Comparison of ENCODE assay signal across 11 mouse cellular contexts in the genomic region with DNA sequence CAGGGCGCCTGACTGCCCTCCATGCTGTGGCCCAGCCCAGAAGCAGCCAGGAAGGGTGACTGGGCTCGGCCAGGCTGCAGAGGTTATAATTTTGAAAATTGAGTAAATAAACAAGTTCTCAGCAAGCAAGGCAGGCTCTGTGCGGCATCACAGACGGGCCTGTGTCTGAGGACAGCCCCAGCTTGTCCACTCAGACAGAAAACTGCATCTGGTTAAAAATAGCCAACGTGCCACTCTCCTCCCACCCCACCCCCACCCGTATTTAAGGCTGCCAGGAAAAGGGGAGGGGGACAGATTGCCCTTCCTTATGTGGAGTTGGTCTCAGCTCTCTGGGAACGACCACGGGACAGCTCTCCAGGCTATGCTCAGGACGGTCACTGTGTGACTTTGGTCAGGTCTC. TPM values are rescaled to one million over a fixed set of nuclear protein-coding genes. Genes with fewer than 3 reads are reported as not detected.
DNase-seq lines count a peak whose midpoint lies in the region; ATAC-seq lines count a peak whose summit lies in the region.
"Had no signal": no experiment of that assay in that cellular context is flagged by ENCODE, and none has a peak within 500 bp of the region (broad histone marks: within the 10 kb centered on the region; RNA-seq: fewer than 3 reads in every experiment).

No protein-coding gene starts in this region.

- peaks cover 45% of the 10 kb centered on the region for H3K4me1 ChIP-seq in kidney, embryonic 16.5 days (ENCODE audit: insufficient read depth, low read length)
- peaks cover 78% of the 10 kb centered on the region for H3K4me1 ChIP-seq in embryonic facial prominence, embryonic 10.5 days
- H3K4me1 ChIP-seq in forebrain, embryonic 14.5 days (ENCODE audit: control insufficient read depth, insufficient read depth, low read length) = 0 out of 2 replicates have a peak, but pooled peaks cover 5% of the 10 kb centered on the region
- H3K4me1 ChIP-seq in limb, embryonic 15.5 days = peaks cover 68% of the 10 kb centered on the region

- no peak overlapping the region for H3K4me3 ChIP-seq in kidney, embryonic 16.5 days (ENCODE audit: low read length)
- peak overlapping the region; percentile 35 for H3K4me3 ChIP-seq in embryonic facial prominence, embryonic 10.5 days
- H3K4me3 ChIP-seq in forebrain, embryonic 14.5 days (ENCODE audit: low read depth, low read length) = no peak overlapping the region
- no peak overlapping the region for H3K4me3 ChIP-seq in limb, embryonic 15.5 days
- H3K4me3 ChIP-seq: erythroblast, embryonic 14.5 days had no signal

- H3K9ac ChIP-seq in kidney, embryonic 16.5 days (replicated peaks; ENCODE audit: low read length) = peak overlapping the region; percentile 51
- 0 out of 2 replicates have a peak overlapping the region, but pooled peaks have one; percentile 40 for H3K9ac ChIP-seq in forebrain, embryonic 14.5 days (ENCODE audit: low read length)
- no peak overlapping the region for H3K9ac ChIP-seq in limb, embryonic 15.5 days

- H3K27ac ChIP-seq in kidney, embryonic 16.5 days (ENCODE audit: low read length) = peak overlapping the region; percentile 79
- peak overlapping the region; percentile 90 for H3K27ac ChIP-seq in embryonic facial prominence, embryonic 10.5 days (replicated peaks)
- no peak overlapping the region for H3K27ac ChIP-seq in forebrain, embryonic 14.5 days (ENCODE audit: low read depth, low read length)
- peak overlapping the region; percentile 79 for H3K27ac ChIP-seq in limb, embryonic 15.5 days

- WGBS in kidney, embryonic 16.5 days = 11% methylated on average over 9 of the region's 9 CpGs
- WGBS in embryonic facial prominence, embryonic 10.5 days = 20% methylated on average over 9 of the region's 9 CpGs
- 39% methylated on average over 9 of the region's 9 CpGs for WGBS in forebrain, embryonic 14.5 days
- WGBS in limb, embryonic 15.5 days = 17% methylated on average over 9 of the region's 9 CpGs

- H3K4me2 ChIP-seq in kidney, embryonic 16.5 days (replicated peaks; ENCODE audit: low read depth, low read length) = 0 out of 2 replicates have a peak overlapping the region, but pooled peaks have one; percentile 8
- no peak overlapping the region for H3K4me2 ChIP-seq in forebrain, embryonic 14.5 days (ENCODE audit: low read length)
- no peak overlapping the region for H3K4me2 ChIP-seq in limb, embryonic 15.5 days

- no peaks in the 10 kb centered on the region for H3K36me3 ChIP-seq in kidney, embryonic 16.5 days (ENCODE audit: insufficient read depth, low read length)
- peaks cover 13% of the 10 kb centered on the region for H3K36me3 ChIP-seq in embryonic facial prominence, embryonic 10.5 days (replicated peaks)
- H3K36me3 ChIP-seq in forebrain, embryonic 14.5 days (ENCODE audit: control insufficient read depth, insufficient read depth, low read length) = no peaks in the 10 kb centered on the region
- peaks cover 11% of the 10 kb centered on the region; the same call in 1 of the 2 replicates for H3K36me3 ChIP-seq in limb, embryonic 15.5 days

- H3K9me3 ChIP-seq in kidney, embryonic 16.5 days (ENCODE audit: low read length) = no peaks in the 10 kb centered on the region
- no peaks in the 10 kb centered on the region for H3K9me3 ChIP-seq in embryonic facial prominence, embryonic 10.5 days
- H3K9me3 ChIP-seq in forebrain, embryonic 14.5 days (replicated peaks; ENCODE audit: control insufficient read depth, low read length) = no peaks in the 10 kb centered on the region
- H3K9me3 ChIP-seq in limb, embryonic 15.5 days = no peaks in the 10 kb centered on the region

- H3K27me3 ChIP-seq in kidney, embryonic 16.5 days (ENCODE audit: insufficient read depth, low read length) = no peaks in the 10 kb centered on the region
- H3K27me3 ChIP-seq in embryonic facial prominence, embryonic 10.5 days (replicated peaks; ENCODE audit: low read depth, poor library complexity, severe bottlenecking) = no peaks in the 10 kb centered on the region
- no peaks in the 10 kb centered on the region for H3K27me3 ChIP-seq in forebrain, embryonic 14.5 days (replicated peaks; ENCODE audit: control insufficient read depth, insufficient read depth, low read length)
- H3K27me3 ChIP-seq in limb, embryonic 15.5 days = no peaks in the 10 kb centered on the region

- ATAC-seq in kidney, embryonic 16.5 days (ENCODE audit: low FRiP score, low TSS enrichment) = no peak; the same call in 1 of the 2 replicates
- no peak for ATAC-seq in forebrain, embryonic 14.5 days
- ATAC-seq in limb, embryonic 15.5 days (ENCODE audit: insufficient number of reproducible peaks, low FRiP score, low TSS enrichment, low read depth) = peak; percentile 52

- DNase-seq in kidney, adult 8-10 months = no peak
- peak; percentile 65 for DNase-seq in embryonic facial prominence, embryonic 10.5 days (ENCODE audit: low spot score)
- no peak for DNase-seq in forebrain, embryonic 14.5 days (ENCODE audit: low spot score)
- no peak for DNase-seq in ovary, postnatal 36 days (ENCODE audit: low spot score)
- DNase-seq in MN1 (ENCODE audit: low spot score) = no peak
- DNase-seq in adrenal gland, postnatal 4 days (ENCODE audit: low spot score in 2 of 2) = no peak
- DNase-seq: adrenal gland, postnatal 36 days; kidney, postnatal 25 days had no signal

RNA-seq across cellular contexts. Expression of gene Fam129b, which starts 12.1 kb away (rescaled TPM):
- 54.4 and 56.2 TPM in 2 replicates for polyA plus RNA-seq in kidney, embryonic 16.5 days (2015; fragmentation: Nextera tagmentation; extraction: Ambion mirVana)
- 43.9 and 46.4 TPM in 2 replicates for polyA plus RNA-seq in embryonic facial prominence, embryonic 10.5 days (2016; fragmentation: Nextera tagmentation; extraction: Ambion mirVana)
- 13.8 and 17.7 TPM in 2 replicates for polyA plus RNA-seq in forebrain, embryonic 14.5 days (2014; fragmentation: Nextera tagmentation; extraction: Ambion mirVana)
- 138 and 152 TPM in 2 replicates for polyA plus RNA-seq in limb, embryonic 15.5 days (2015; fragmentation: Nextera tagmentation; extraction: Ambion mirVana)
- total RNA-seq in adrenal gland, postnatal 4 days (2021) = 10 to 100 TPM; 30.8 to 35.5 TPM

RNA-seq across cellular contexts. Expression of gene Stxbp1, which starts 41.0 kb away (rescaled TPM):
- 19.6 and 22.3 TPM in 2 replicates for polyA plus RNA-seq in kidney, embryonic 16.5 days (2015; fragmentation: Nextera tagmentation; extraction: Ambion mirVana)
- polyA plus RNA-seq in embryonic facial prominence, embryonic 10.5 days (2016; fragmentation: Nextera tagmentation; extraction: Ambion mirVana) = 24.4 and 25.1 TPM in 2 replicates
- 127 and 174 TPM in 2 replicates for polyA plus RNA-seq in forebrain, embryonic 14.5 days (2014; fragmentation: Nextera tagmentation; extraction: Ambion mirVana)
- 16.7 and 17.9 TPM in 2 replicates for polyA plus RNA-seq in limb, embryonic 15.5 days (2015; fragmentation: Nextera tagmentation; extraction: Ambion mirVana)
- 10 to 100 TPM; 42.5 to 48.7 TPM for total RNA-seq in adrenal gland, postnatal 4 days (2021)
